Mouse (Mus musculus): Measurements from ENCODE around the gene Acer2.
"Not testable (repeated sequence)": the region's sequence is repeated elsewhere in the genome, so short reads cannot be mapped to it uniquely, and the experiment has no call there.

Acer2 gene

GRCm38 (mm10) chr4:86874146-86874847 is at the start of gene Acer2:
Gene Acer2 (plus strand): TSS chr4:86874396.
- peak; percentile 69 for DNase-seq (ENCODE audit: low spot score)

DNA sequence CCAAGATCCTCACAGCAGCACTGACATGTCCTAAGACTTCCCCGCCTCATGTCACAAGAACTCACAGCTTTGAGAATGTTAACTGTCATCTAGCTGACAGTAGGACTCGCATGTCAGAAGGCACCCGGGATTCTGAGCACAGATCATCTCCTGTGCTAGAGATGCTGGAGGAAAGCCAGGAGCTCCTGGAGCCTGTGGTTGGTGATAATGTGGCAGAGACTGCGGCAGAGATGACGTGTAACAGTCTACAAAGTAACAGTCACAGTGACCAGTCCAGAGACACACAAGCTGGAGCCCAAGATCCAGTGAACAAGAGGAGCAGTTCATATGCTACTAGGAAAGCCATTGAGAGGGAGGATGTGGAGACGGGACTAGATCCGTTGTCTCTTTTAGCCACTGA is 49.1 kb upstream of the Acer2 start:
- DNase-seq (ENCODE audit: low spot score): no peak

DNA sequence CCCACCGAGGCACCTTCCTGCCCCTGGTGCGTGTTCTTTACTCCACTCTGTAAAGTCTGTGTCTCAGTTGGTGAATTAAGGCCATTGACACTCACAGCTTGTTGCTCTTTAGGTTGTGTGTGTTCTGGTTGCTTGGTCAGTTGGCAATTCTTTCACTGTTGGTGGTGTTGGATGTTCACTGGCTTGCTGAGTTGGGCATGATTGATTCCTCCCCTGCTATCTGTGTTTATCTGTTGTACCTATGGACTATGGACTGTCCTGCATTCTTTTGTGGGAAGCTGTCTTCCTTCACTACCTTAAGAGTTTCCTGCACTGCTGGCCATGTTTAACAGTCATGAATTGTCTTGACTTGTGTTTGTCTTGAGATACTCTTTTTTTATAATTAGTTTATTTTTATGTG is 42.3 kb upstream of the Acer2 start:
- DNase-seq (ENCODE audit: low spot score): no peak

GRCm38 (mm10) chr4:86841141-86841540 is 33.1 kb upstream of the Acer2 start:
- DNase-seq (ENCODE audit: low spot score): not testable (repeated sequence)

DNA sequence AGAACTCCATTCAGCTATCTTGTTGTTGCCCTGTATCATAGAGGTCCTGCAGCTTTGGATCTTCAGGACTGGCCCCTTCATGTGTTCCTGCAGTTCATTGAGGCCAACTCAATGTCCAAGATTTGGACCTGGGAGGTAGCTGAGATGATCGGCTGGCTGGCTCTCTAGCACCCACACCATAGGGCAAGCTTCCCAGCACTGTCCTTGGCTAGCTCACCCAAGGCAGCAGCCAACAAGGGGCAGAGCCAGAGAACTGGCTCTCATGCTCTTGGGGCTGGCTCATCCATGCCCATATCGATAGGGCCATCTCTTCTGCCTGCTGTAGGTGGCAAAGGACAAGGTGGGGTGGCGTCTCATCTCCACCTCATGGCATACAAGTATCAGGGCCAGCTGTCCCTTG is 28.8 kb upstream of the Acer2 start:
- no peak for DNase-seq (ENCODE audit: low spot score)

- DNase-seq (ENCODE audit: low spot score): no peak
Measured at GRCm38 (mm10) chr4:86847246-86847645, 26.9 kb upstream of the Acer2 start.

- DNase-seq (ENCODE audit: low spot score): no peak
Measured at GRCm38 (mm10) chr4:86851331-86851730, 22.9 kb upstream of the Acer2 start.

DNA sequence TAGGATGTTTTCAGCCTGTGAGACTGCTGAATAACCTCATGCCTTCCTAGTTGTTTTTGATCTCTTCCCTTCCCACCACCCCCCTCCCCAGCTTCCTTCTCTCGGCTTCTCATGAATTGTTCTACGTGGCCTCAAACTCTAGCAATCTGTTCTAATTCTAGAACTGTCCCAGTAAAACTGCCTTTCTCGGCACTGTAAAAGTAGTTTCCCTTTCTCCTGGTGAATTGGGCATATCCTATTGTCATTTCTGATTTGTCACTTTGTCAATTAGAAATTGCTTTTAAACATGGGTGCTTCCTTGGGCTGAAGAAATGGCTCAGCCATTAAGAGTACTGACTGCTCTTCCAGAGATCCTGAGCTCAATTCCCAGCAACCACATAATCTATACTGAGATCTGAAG is 22.2 kb upstream of the Acer2 start:
- no peak for DNase-seq (ENCODE audit: low spot score)

DNA sequence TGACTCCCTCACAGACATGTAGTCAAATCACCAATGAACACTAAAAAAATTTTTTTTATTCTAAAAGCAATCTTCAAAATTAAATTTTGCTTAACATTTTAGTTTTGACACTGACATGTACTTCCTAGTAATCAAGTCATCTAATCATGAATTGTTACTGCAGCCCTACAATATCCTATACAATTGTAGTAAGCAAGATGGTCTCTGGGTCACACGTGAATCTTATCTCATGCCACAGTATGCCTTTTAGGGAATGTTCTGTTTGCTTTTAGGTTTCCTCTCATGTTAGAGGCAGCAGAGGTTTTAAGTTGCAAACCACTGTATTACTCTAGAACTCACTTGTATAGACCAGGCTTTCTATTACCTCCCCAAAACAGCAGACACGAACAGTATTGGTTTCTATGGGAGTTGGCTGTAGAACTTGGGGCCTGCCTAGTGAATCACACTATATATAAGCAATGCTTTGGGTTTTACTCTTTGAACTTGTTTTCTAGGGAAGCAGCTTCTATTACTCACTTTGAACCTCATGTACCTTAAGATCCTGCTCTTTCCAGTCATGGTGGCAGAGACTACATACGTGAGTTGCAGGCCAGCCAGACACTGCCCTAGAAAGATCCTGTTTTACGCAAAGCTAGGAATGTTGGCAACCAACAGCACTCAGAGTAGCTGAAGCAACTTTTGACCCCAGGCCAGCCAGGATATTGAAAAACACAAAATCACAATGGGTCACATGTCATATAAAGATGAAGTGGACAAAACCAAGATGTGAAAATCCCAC is 21.2 kb upstream of the Acer2 start:
- DNase-seq (ENCODE audit: low spot score): no peak

DNA sequence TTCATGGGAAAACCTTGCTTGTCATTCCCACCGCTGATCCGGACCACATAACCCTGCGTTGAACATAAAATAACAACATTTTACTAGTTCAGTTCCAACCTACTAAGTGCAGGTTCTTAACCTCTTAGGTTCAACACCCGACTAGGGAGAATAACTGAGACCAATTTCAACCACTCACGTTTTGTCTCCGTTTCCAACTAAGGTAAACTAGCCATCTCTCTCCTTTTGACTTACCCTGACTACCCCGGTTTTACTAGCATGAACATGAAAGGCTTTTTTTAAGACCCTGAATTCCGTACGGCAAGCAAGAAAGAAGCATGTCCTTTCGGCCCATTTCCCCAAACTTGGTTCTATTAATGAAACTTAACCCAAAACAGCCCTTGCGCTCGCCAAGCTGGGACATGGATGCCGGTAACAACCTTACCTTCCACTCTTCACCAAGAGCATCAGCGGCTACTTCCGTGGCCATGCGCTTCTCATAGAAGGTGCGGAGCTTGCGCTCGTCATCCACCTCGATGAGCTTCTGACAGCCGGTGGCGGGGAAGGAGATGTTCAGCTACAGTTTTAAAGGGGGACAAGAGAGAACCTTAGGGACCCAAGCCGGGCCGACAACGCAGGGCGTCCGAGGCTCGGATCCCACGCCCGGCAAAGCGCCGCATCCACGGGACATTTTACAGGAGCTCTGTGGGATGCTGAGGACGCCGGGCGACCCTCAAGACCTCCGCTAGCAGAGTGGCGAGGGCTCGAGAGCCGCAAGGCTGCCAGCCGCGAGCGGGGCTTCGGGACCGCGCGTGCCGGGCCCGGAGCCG is 17.7 kb upstream of the Acer2 start:
- no peak for DNase-seq (ENCODE audit: low spot score)

DNA sequence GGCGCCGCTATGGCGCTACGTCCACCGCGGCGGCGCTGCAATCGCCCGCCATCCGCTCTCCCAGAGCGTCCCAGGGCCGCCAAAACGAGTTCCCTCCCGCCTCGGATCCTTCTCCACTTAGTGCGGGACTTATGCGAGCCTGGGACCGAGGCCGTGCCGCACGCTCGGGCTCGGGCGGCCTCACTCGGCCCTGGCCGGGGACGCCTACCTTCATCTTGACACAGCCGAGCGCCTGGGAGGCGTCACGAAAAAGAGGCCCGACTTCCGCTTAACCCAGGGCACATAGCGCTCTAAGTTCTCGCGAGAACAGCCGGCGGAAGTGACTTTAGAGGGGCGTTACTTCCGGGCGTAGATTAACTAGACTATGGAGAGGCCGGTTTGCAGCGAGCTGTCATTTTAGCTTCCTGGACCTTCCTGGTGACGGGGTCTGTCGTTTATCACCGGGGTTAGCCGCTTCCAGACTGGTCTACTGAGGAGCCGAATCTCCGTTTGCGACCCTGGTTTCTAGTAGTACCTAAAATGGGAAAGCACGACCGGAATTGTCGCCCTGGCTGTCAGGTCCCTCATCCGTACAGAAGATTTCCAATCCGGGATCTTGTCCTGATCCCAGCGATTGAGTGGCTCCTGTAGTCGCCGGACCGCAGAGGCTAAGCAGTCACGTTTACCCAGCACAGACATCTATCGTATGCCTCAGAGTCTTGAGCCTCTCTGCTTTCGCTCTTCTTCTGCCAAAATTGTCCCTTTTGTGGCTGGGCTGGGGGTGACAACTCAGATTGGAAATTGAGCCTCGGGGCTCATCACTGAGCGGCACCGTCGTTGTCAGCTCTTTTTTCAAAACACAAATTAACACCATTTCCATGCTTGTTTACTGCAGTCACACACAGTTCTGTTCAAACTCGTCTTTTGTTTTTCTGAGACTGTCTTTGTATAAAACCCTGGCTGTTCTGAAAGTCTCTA is 16.8 kb upstream of the Acer2 start, which contains the start of gene Rps6:
TSS of gene Rps6 (minus strand) at position 300 of the 957 bp plus-strand sequence.
- DNase-seq (ENCODE audit: low spot score): peak; percentile 90

DNA sequence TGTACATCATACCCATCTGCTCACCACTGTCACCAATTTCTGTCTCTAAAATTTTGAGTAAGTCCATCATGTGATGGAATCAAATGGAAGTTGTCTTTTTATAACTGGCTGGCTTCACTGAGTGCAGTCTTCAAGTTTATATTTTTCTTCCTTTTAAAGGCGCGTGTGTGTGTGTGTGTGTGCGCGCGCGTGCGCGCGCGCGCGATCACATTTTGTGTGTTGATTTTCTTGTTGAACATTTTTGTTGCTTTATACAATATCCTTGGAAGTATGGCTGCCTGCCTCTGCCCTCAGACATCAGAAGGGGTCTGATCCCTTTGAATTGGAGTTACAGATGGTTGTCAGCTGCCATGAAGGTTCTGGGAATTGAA is 16.1 kb upstream of the Acer2 start:
- DNase-seq (ENCODE audit: low spot score): no peak

- DNase-seq (ENCODE audit: low spot score): no peak
Measured at GRCm38 (mm10) chr4:86864087-86864486, 10.1 kb upstream of the Acer2 start.

GRCm38 (mm10) chr4:86871988-86872387 is 2.2 kb upstream of the Acer2 start:
- no peak for DNase-seq (ENCODE audit: low spot score)

GRCm38 (mm10) chr4:86873072-86873471 is 1.1 kb upstream of the Acer2 start:
- no peak for DNase-seq (ENCODE audit: low spot score)

GRCm38 (mm10) chr4:86879477-86879876 is 5.3 kb downstream of the Acer2 start:
- DNase-seq (ENCODE audit: low spot score): no peak

DNA sequence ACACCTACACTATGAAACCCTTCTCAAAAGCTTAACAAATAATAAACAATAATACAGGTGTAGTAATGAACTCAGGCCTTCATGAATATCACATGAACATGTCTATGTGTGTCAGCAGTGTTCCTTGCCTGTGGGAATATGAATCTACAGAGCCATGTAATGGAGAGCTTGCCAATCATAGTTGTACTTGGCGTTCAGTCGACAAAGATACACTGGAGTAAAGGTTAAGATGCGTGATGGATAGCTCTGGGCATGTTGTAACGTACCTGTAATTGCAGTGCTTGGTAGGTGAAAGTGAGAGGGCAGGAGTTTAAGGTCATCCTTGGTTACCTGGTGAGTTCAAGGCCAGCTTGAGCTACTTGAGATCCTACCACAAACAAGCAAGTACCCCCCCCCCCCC is 7.0 kb downstream of the Acer2 start:
- DNase-seq (ENCODE audit: low spot score): no peak

DNA sequence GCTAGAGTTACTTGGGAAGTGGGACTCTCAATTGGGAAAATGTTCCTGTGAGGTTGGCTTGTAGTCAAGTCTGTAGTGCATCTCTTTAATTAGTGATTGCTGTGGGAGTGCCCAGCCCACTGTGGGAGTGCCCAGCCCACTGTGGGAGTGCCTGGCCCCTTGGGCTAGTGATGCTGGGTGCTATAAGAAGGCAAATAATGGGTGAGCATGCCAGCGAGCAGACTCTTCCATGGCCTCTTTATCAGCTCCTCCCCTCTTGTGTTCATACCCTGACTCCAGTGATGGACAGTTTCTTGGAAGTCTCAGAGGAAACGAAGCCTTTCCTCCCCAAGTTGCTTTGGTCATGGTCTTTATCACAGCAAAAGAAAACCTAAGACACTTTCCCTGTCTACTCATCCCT is 8.2 kb downstream of the Acer2 start:
- DNase-seq (ENCODE audit: low spot score): no peak

- no peak for DNase-seq (ENCODE audit: low spot score)
Measured at GRCm38 (mm10) chr4:86884945-86885344, 10.7 kb downstream of the Acer2 start.

- DNase-seq (ENCODE audit: low spot score): no peak
Measured at GRCm38 (mm10) chr4:86885790-86886159, 11.6 kb downstream of the Acer2 start.

GRCm38 (mm10) chr4:86886160-86886878 is 12.1 kb downstream of the Acer2 start:
- DNase-seq (ENCODE audit: low spot score): no peak
